Mouse (Mus musculus) heart, adult 2 months (tissue): ENCODE measurements around the gene Aggf1.

Experiments
- CTCF ChIP-seq: fragments of 200-600 bp; IDR thresholded peaks from 2 replicates; pipeline ENCODE4 v1.8.1; 2022; ENCODE audit warnings: antibody characterized with exemption, mild to moderate bottlenecking, moderate library complexity
- EP300 ChIP-seq: fragments of 200-500 bp; IDR thresholded peaks from 2 replicates; pipeline ENCODE4 v1.6.1; 2011; ENCODE audit warnings: low read depth, low read length, control low read depth; ENCODE audit not compliant: insufficient read depth
- POLR2A ChIP-seq: fragments of 200-500 bp; IDR thresholded peaks from 2 replicates; pipeline ENCODE4 v1.6.1; 2011; ENCODE audit warnings: mild to moderate bottlenecking, low read depth, low read length, control low read depth; ENCODE audit not compliant: insufficient read depth

DNA sequence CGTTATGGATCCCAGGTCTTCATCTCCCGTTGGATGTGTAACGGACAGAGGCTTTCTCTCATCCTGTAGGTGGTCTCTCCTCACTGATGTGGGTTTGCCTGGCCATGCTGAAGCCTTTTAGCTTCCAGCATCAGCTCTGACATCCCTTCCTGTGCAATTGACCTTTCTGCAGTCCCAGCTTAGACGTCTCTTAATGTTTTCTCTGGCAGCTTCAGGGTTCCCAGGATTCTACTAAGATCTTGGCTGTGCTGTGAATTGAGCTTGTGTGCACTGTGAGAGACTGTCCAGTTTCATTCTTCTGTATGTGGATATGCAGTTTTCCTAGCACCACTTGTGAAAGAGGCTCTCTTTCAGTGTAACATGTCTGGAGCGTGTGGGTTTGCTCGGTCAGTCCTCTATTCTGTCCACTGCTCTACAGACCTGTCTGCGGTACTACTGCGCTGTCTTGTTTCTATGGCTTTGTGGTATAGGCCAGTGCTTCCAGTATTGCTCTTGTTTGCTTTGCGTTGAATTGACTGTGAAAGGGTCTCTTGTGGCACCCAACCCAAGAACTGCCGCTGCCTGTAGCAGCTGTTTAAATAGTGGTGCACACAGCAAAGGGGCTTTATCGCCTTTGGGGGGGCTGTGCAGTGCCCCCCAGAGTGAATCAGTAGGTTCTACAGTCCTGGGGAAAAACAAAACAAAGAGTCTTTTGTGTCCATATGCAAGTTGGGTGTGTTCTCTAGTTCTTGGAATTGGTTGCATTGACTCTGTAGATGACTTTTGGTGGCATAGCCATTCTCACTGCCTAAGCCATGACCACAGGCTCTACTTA lies 42.9 kb downstream of the Aggf1 start:
- TF ChIP-seq POLR2A, result no peak
- TF ChIP-seq CTCF, result no peak
- TF ChIP-seq EP300, result no peak
